Mouse (Mus musculus) left cerebral cortex, adult 9 months (tissue): ENCODE results near the gene Bbs9.

Source experiments
- DNase-seq, 2 experiments: peaks; one replicate each; pipeline ENCODE4 v3.0.0; 2022; ENCODE audit warnings: low spot score in 2 of 2

The Bbs9 gene

GRCm38 (mm10) chr9:22748617-22749016, 273.1 kb downstream of the Bbs9 start:
- DNase-seq: no peak

- no peak for DNase-seq
Measured at GRCm38 (mm10) chr9:22750779-22751545, 275.4 kb downstream of the Bbs9 start.

- DNase-seq: no peak
Measured at GRCm38 (mm10) chr9:22751546-22751929, 276.0 kb downstream of the Bbs9 start.

- DNase-seq: no peak
Measured at GRCm38 (mm10) chr9:22754081-22754672, 278.7 kb downstream of the Bbs9 start.

GRCm38 (mm10) chr9:22758487-22758886, 283.0 kb downstream of the Bbs9 start:
- no peak for DNase-seq

- DNase-seq: no peak
Measured at GRCm38 (mm10) chr9:22759241-22759640, 283.7 kb downstream of the Bbs9 start.

GRCm38 (mm10) chr9:22760376-22760775, 284.9 kb downstream of the Bbs9 start:
- DNase-seq: no peak

- no peak for DNase-seq
Measured at GRCm38 (mm10) chr9:22761487-22761886, 286.0 kb downstream of the Bbs9 start.

GRCm38 (mm10) chr9:22765618-22766220, 290.2 kb downstream of the Bbs9 start:
- no peak for DNase-seq

- no peak for DNase-seq
Measured at GRCm38 (mm10) chr9:22767154-22767553, 291.6 kb downstream of the Bbs9 start.

- no peak for DNase-seq
Measured at GRCm38 (mm10) chr9:22767860-22768259, 292.3 kb downstream of the Bbs9 start.

GRCm38 (mm10) chr9:22771785-22772184, 296.3 kb downstream of the Bbs9 start:
- DNase-seq: no peak

- DNase-seq: no peak
Measured at GRCm38 (mm10) chr9:22776246-22776961, 300.9 kb downstream of the Bbs9 start.

- DNase-seq: no peak
Measured at GRCm38 (mm10) chr9:22777425-22777824, 301.9 kb downstream of the Bbs9 start.

- DNase-seq: no peak
Measured at GRCm38 (mm10) chr9:22779631-22780030, 304.1 kb downstream of the Bbs9 start.

- no peak for DNase-seq
Measured at GRCm38 (mm10) chr9:22786006-22786405, 310.5 kb downstream of the Bbs9 start.

GRCm38 (mm10) chr9:22788423-22788822, 312.9 kb downstream of the Bbs9 start:
- no peak for DNase-seq

GRCm38 (mm10) chr9:22788850-22789249, 313.3 kb downstream of the Bbs9 start:
- no peak for DNase-seq

GRCm38 (mm10) chr9:22789380-22790168, 314.1 kb downstream of the Bbs9 start:
- no peak for DNase-seq

- no peak for DNase-seq
Measured at GRCm38 (mm10) chr9:22791208-22791607, 315.7 kb downstream of the Bbs9 start.

- no peak for DNase-seq
Measured at GRCm38 (mm10) chr9:22791750-22792149, 316.2 kb downstream of the Bbs9 start.

- DNase-seq: no peak
Measured at GRCm38 (mm10) chr9:22793698-22794097, 318.2 kb downstream of the Bbs9 start.
